Mouse (Mus musculus) hindbrain, embryonic 12.5 days (tissue): Measurements from ENCODE around the gene Rpl10-ps3. TPM values are rescaled to one million over a fixed set of nuclear protein-coding genes. Genes with fewer than 3 reads are reported as not detected.
A peak's percentile ranks its signal among the peaks of the same experiment; 100 is the strongest.

Source experiments
- ATAC-seq: fragments of 200-750 bp; cut with Nextera tagmentation; 2 replicates; pipeline ENCODE4 v1.8.0; 2017; ENCODE audit warnings: moderate TSS enrichment; ENCODE audit not compliant: low FRiP score
- H3K27ac ChIP-seq: fragments of 300-500 bp; sonication (generic); 2 replicates; pipeline ENCODE4 v1.5.1; 2016; ENCODE audit warnings: mild to moderate bottlenecking
- H3K27me3 ChIP-seq: fragments of 300-500 bp; sonication (generic); 2 replicates; pipeline ENCODE4 v1.6.1; 2016; ENCODE audit warnings: mild to moderate bottlenecking
- H3K36me3 ChIP-seq: fragments of 300-500 bp; sonication (generic); 2 replicates; pipeline ENCODE4 v1.6.1; 2016; ENCODE audit warnings: mild to moderate bottlenecking
- H3K4me1 ChIP-seq: fragments of 300-500 bp; sonication (generic); 2 replicates; pipeline ENCODE4 v1.6.1; 2016
- H3K4me2 ChIP-seq: fragments of 300-500 bp; sonication (generic); replicated peaks from 2 replicates; pipeline ENCODE4 v1.6.1; 2016; ENCODE audit warnings: mild to moderate bottlenecking
- H3K4me3 ChIP-seq: fragments of 300-500 bp; sonication (generic); 2 replicates; pipeline ENCODE4 v1.5.1; 2016; ENCODE audit warnings: mild to moderate bottlenecking
- H3K9ac ChIP-seq: fragments of 300-500 bp; sonication (generic); 2 replicates; pipeline ENCODE4 v1.6.1; 2016; ENCODE audit warnings: mild to moderate bottlenecking, moderate library complexity
- H3K9me3 ChIP-seq: fragments of 300-500 bp; sonication (generic); replicated peaks from 2 replicates; pipeline ENCODE4 v1.6.1; 2016; ENCODE audit warnings: mild to moderate bottlenecking
- WGBS: fragments of 180-500 bp; shearing (Covaris S2); methylation state at CpG from one replicate; pipeline ENCODE4 v1.1.7; 2016; 5-methylcytosine and 5-hydroxymethylcytosine counted together
- polyA plus RNA-seq: library from polyadenylated mRNA; unstranded; fragments of >200 nt; fragmentation: Nextera tagmentation; extraction: Ambion mirVana; gene quantifications from 2 replicates; pipeline ENCODE4 v1.2.1, GENCODE M21; 2016

The Rpl10-ps3 gene
- polyA plus RNA-seq: 121 and 142 TPM in 2 replicates

GRCm38 (mm10) chr9:50344868-50345267, at the start of gene Rpl10-ps3:
Gene Rpl10-ps3 (minus strand): TSS chr9:50344968.
- no peaks in the 10 kb centered on the region for H3K27me3 ChIP-seq
- ATAC-seq: no peak
- H3K27ac ChIP-seq: no peak within 1 kb of the TSS
- H3K9ac ChIP-seq: no peak within 1 kb of the TSS
- 99% methylated on average over 11 of the region's 13 CpGs for WGBS
- no peak within 1 kb of the TSS for H3K4me2 ChIP-seq
- H3K4me3 ChIP-seq: no peak within 1 kb of the TSS
- H3K4me1 ChIP-seq: no peaks in the 10 kb centered on the region
- no peaks in the 10 kb centered on the region for H3K36me3 ChIP-seq
- no peaks in the 10 kb centered on the region for H3K9me3 ChIP-seq

GRCm38 (mm10) chr9:50375598-50375997, 30.8 kb upstream of the Rpl10-ps3 start:
- Histone ChIP-seq H3K27ac (no peak overlapping the region), H3K4me3 (no peak overlapping the region), H3K4me1 (peaks cover 4% of the 10 kb centered on the region; the same call in 1 of the 2 replicates), H3K27me3 (no peaks in the 10 kb centered on the region), H3K36me3 (no peaks in the 10 kb centered on the region), H3K9me3 (no peaks in the 10 kb centered on the region; the same call in 1 of the 2 replicates), H3K4me2 (no peak overlapping the region), H3K9ac (no peak overlapping the region)
- 72% methylated on average over 6 of the region's 6 CpGs for WGBS
- ATAC-seq: no peak

GRCm38 (mm10) chr9:50374666-50375065, 29.9 kb upstream of the Rpl10-ps3 start:
- Histone ChIP-seq H3K4me3 (no peak overlapping the region), H3K9ac (no peak overlapping the region), H3K36me3 (no peaks in the 10 kb centered on the region), H3K27me3 (no peaks in the 10 kb centered on the region), H3K27ac (no peak overlapping the region), H3K4me2 (no peak overlapping the region), H3K4me1 (peaks cover 4% of the 10 kb centered on the region; the same call in 1 of the 2 replicates), H3K9me3 (no peaks in the 10 kb centered on the region; the same call in 1 of the 2 replicates)
- ATAC-seq: no peak
- WGBS: 82% methylated on average over 5 of the region's 5 CpGs

GRCm38 (mm10) chr9:50368551-50369297, 24.0 kb upstream of the Rpl10-ps3 start:
- peaks cover 14% of the 10 kb centered on the region for H3K4me1 ChIP-seq
- H3K9ac ChIP-seq: no peak overlapping the region
- H3K36me3 ChIP-seq: no peaks in the 10 kb centered on the region
- no peak overlapping the region for H3K4me2 ChIP-seq
- no peak overlapping the region for H3K4me3 ChIP-seq
- no peaks in the 10 kb centered on the region for H3K27me3 ChIP-seq
- no peak for ATAC-seq
- H3K9me3 ChIP-seq: no peaks in the 10 kb centered on the region
- 81% methylated on average over 8 of the region's 8 CpGs for WGBS
- H3K27ac ChIP-seq: no peak overlapping the region

- Histone ChIP-seq H3K4me3 (no peak overlapping the region), H3K9ac (no peak overlapping the region), H3K9me3 (no peaks in the 10 kb centered on the region), H3K4me2 (no peak overlapping the region), H3K4me1 (peaks cover 20% of the 10 kb centered on the region), H3K36me3 (no peaks in the 10 kb centered on the region), H3K27me3 (no peaks in the 10 kb centered on the region), H3K27ac (0 out of 2 replicates have a peak overlapping the region, but pooled peaks have one; percentile 24)
- WGBS: 48% methylated on average over 11 of the region's 11 CpGs
- ATAC-seq: no peak
Measured at GRCm38 (mm10) chr9:50365059-50365780, 20.5 kb upstream of the Rpl10-ps3 start.

- Histone ChIP-seq H3K4me1 (peaks cover 20% of the 10 kb centered on the region), H3K27ac (no peak overlapping the region), H3K27me3 (no peaks in the 10 kb centered on the region), H3K9ac (no peak overlapping the region), H3K9me3 (no peaks in the 10 kb centered on the region), H3K4me2 (no peak overlapping the region), H3K4me3 (no peak overlapping the region), H3K36me3 (no peaks in the 10 kb centered on the region)
- WGBS: 82% methylated on average over 2 of the region's 2 CpGs
- ATAC-seq: no peak
Measured at GRCm38 (mm10) chr9:50363962-50364361, 19.2 kb upstream of the Rpl10-ps3 start.

- WGBS: 83% methylated on average over 5 of the region's 5 CpGs
- no peak overlapping the region for H3K27ac ChIP-seq
- no peaks in the 10 kb centered on the region for H3K9me3 ChIP-seq
- H3K27me3 ChIP-seq: no peaks in the 10 kb centered on the region
- H3K4me2 ChIP-seq: no peak overlapping the region
- H3K36me3 ChIP-seq: no peaks in the 10 kb centered on the region
- no peak overlapping the region for H3K4me3 ChIP-seq
- H3K9ac ChIP-seq: no peak overlapping the region
- ATAC-seq: no peak
- H3K4me1 ChIP-seq: peaks cover 17% of the 10 kb centered on the region
Measured at GRCm38 (mm10) chr9:50363259-50363658, 18.5 kb upstream of the Rpl10-ps3 start.

GRCm38 (mm10) chr9:50362556-50362955, 17.8 kb upstream of the Rpl10-ps3 start:
- Histone ChIP-seq H3K27me3 (no peaks in the 10 kb centered on the region), H3K36me3 (no peaks in the 10 kb centered on the region), H3K27ac (no peak overlapping the region), H3K9ac (no peak overlapping the region), H3K4me1 (peaks cover 16% of the 10 kb centered on the region), H3K4me2 (no peak overlapping the region), H3K9me3 (no peaks in the 10 kb centered on the region), H3K4me3 (no peak overlapping the region)
- no peak for ATAC-seq
- WGBS: 67% methylated on average over 3 of the region's 3 CpGs

- no peak for ATAC-seq
- H3K36me3 ChIP-seq: no peaks in the 10 kb centered on the region
- H3K4me3 ChIP-seq: no peak overlapping the region
- WGBS: 77% methylated on average over 3 of the region's 3 CpGs
- no peak overlapping the region for H3K4me2 ChIP-seq
- peaks cover 13% of the 10 kb centered on the region for H3K4me1 ChIP-seq
- no peaks in the 10 kb centered on the region for H3K27me3 ChIP-seq
- no peak overlapping the region for H3K27ac ChIP-seq
- no peak overlapping the region for H3K9ac ChIP-seq
- H3K9me3 ChIP-seq: no peaks in the 10 kb centered on the region
Measured at GRCm38 (mm10) chr9:50360370-50360769, 15.6 kb upstream of the Rpl10-ps3 start.

GRCm38 (mm10) chr9:50357331-50357730, 12.6 kb upstream of the Rpl10-ps3 start:
- no peak overlapping the region for H3K4me3 ChIP-seq
- H3K36me3 ChIP-seq: no peaks in the 10 kb centered on the region
- no peak for ATAC-seq
- WGBS: 70% methylated on average over 3 of the region's 3 CpGs
- no peak overlapping the region for H3K4me2 ChIP-seq
- no peaks in the 10 kb centered on the region for H3K27me3 ChIP-seq
- peaks cover 6% of the 10 kb centered on the region; the same call in 1 of the 2 replicates for H3K4me1 ChIP-seq
- H3K27ac ChIP-seq: no peak overlapping the region
- no peak overlapping the region for H3K9ac ChIP-seq
- H3K9me3 ChIP-seq: no peaks in the 10 kb centered on the region

GRCm38 (mm10) chr9:50351746-50352145, 7.0 kb upstream of the Rpl10-ps3 start:
- H3K9me3 ChIP-seq: no peaks in the 10 kb centered on the region
- ATAC-seq: no peak
- no peak overlapping the region for H3K27ac ChIP-seq
- H3K36me3 ChIP-seq: no peaks in the 10 kb centered on the region
- 74% methylated on average over 4 of the region's 4 CpGs for WGBS
- no peak overlapping the region for H3K4me2 ChIP-seq
- no peak overlapping the region for H3K4me3 ChIP-seq
- no peaks in the 10 kb centered on the region for H3K4me1 ChIP-seq
- H3K27me3 ChIP-seq: no peaks in the 10 kb centered on the region
- H3K9ac ChIP-seq: no peak overlapping the region

GRCm38 (mm10) chr9:50350571-50350970, 5.8 kb upstream of the Rpl10-ps3 start:
- H3K27me3 ChIP-seq: no peaks in the 10 kb centered on the region
- no peaks in the 10 kb centered on the region for H3K36me3 ChIP-seq
- WGBS: 73% methylated on average over 1 of the region's 1 CpGs
- H3K9ac ChIP-seq: no peak overlapping the region
- H3K4me2 ChIP-seq: no peak overlapping the region
- no peak overlapping the region for H3K4me3 ChIP-seq
- no peaks in the 10 kb centered on the region for H3K4me1 ChIP-seq
- no peaks in the 10 kb centered on the region for H3K9me3 ChIP-seq
- no peak for ATAC-seq
- H3K27ac ChIP-seq: no peak overlapping the region
